Mouse (Mus musculus): Measurements from ENCODE around the gene Syt6.

- TF ChIP-seq POLR2A (IDR thresholded peaks at IDR 0.05; ENCODE audit: control insufficient read depth, extremely low read depth, insufficient read depth, low read length, poor library complexity) (no peak), CTCF (IDR thresholded peaks at IDR 0.05; ENCODE audit: borderline replicate concordance, control insufficient read depth, extremely low read depth, insufficient read depth, low read length, poor library complexity) (no peak)
These were observed 1.8 kb upstream of the Syt6 start for GRCm38 (mm10) chr3:103573106-103573790.
